Mouse (Mus musculus): ENCODE data around the gene Lilra5.
"Not testable (repeated sequence)": the region's sequence is repeated elsewhere in the genome, so short reads cannot be mapped to it uniquely, and the experiment has no call there.

The Lilra5 gene

DNA sequence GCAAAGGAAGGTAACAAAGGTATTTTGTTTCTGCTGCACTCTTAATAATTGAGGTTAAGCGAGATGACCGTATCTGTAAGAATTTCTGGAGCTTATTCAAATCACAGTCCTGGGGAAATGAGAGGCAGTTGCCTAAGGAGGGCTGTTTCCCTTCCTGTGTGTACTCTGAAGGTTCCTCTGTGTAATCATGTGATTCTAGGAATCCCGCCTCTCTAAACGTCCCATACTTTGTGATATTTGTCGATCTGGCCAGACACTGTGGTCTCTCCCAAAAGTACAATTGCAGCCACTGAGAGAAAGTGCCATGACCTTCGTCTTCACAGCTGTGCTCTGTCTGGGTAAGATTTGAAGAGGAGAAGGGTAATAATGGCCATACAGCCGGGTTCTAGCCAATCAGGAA, at the start of gene Lilra5:
TSS of gene Lilra5 (plus strand) at position 301 of the 400 bp plus-strand sequence.
- DNase-seq, result no peak

DNA sequence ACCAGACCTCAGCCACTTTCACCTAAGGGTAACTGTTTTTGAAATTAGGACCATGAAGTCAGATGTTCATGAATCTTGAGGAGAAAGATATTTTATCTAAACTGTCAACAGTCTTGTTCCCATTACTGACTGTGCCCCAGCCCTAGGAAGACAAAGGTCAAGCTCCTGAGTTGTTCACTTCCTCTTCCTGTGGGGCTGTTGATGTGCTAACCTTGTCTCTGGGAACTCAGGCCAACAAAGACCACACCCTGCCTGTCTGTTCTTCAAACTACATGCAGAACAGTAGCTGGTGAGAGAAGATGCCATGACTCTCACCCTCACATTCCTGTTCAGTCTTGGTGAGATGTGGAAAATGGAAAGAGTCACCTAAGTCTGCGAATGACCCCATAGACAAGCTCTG, 30.4 kb upstream of the Lilra5 start:
- DNase-seq, result peak in 1 of 2 experiments; percentile 22

DNA sequence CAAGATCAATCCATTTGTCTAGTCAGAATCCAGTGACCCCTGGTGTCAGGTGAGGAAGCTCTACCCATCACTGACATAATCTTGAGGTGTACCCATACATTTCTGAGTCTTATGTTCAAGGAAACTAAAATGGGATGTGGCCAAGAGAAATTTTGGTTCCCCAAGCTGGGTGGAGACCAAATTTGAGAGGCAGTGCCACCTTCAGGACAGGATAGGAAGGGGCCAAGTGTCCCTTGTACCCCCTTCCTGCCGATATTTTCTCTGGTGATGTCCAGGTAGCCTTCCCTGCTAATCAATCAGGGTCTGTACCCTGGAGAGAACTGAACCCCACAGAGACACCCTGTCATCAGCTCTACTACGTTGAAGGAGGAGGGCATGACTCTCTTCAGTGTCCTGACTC, 28.9 kb upstream of the Lilra5 start:
- peak in 1 of 2 experiments; percentile 9 for DNase-seq

DNA sequence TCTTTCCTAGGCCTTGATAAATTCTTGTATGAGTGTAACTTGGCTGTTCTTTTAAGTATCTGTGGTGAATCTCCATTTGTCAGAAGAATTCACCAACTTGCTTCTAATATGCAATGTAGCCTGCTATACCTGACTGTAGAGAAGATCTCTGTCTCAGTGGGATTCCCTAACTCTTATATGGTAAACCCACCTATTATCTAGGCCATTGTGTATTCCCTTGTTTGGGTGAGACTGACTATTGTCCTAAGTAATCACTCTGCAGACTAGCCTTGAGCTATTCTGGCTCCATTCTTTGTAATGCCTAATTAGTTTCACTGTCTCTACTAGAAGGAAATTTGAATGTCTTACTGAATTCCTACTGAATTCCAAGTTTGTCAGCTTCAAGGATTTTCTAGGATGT, 24.1 kb upstream of the Lilra5 start:
- DNase-seq, result not testable (repeated sequence)

DNA sequence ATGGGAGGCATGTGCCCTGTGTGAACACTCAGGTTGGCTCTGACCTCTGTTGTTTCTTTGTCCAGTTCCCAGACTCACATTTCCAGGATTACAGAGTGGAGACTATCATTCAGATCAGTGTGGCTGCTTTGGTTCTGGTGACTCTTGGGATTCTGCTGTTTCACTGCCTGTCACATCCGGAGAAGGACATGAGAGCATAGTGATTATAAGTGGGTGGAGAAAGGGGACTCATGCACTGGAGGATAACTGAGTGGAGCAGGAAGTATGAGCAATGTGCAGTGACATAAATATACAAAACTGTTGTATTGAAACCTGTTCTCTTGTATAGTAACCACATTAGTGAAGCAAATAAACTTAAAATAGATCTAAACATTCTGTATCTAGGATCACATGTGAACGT, 22.2 kb upstream of the Lilra5 start:
- no peak for DNase-seq

DNA sequence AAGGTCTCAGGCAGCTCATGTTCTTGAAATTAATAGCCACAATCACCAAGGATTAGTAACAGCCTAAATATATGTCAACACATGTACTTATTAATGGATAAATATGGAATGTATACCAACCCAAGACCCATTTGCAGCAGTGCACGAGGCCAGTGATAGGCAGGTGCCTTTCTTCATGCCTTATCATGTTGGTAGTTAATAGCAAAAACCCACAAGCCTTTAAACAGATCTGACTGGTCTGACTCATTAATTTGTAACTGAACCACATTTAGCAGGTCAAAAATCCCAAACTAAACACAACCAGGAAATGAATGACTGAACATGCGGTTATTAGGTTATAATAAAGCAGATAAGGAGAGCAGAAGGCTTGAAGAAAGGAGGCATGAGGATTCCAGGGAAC, 21.7 kb upstream of the Lilra5 start:
- no peak for DNase-seq

DNA sequence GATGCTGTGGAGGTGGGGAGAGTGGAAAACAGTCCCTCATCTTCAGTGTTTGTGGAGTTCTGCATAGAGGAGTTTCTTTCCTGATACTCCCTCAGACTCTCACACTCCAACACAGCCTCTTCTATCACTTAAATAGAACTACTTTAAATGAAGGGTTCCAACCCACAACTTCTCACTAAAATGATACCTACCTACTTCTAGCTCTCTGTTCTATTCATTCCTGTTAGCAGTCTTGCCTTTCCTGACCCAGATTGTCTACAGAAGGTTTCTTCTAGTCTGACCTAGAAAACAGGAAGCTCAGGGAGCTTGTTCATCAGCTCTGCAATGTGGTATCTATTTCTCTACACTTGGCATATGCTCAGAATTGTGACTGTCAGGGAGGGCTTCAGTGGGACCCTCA, 2.0 kb upstream of the Lilra5 start:
- no peak for DNase-seq

DNA sequence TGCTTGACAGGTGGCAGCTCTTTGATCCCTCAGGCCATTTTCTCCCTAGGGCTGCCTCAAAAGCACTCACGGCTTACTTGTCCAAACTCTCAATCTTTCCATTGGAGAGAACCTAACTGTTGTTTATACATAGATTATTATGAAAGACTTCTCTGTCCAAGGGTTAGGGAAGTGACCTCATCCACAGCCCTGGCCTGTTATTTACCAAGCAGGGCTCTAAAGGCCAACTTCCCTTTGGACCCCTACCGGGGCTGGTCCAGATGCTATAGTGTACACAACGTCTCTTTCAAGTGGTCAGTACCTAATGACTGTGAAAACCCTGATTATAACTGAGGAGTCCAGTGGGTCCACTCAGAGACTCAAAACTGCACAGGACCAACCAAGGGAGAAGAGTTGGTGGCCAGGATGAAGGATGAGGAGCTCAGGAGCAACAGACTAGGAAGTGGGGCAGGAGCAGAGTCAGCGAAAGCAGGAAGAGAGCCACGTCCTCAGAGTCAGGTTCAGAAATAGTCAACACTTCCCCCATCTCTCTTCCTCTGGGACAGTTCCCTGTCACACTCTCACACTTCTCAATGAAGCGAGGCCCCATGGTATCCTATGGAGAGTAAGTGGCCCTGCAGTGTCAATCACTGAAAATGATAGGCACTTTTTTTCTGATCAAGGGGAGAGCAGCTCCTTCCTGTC, 1.6 kb downstream of the Lilra5 start:
- DNase-seq, result peak; percentile 23 to 29

DNA sequence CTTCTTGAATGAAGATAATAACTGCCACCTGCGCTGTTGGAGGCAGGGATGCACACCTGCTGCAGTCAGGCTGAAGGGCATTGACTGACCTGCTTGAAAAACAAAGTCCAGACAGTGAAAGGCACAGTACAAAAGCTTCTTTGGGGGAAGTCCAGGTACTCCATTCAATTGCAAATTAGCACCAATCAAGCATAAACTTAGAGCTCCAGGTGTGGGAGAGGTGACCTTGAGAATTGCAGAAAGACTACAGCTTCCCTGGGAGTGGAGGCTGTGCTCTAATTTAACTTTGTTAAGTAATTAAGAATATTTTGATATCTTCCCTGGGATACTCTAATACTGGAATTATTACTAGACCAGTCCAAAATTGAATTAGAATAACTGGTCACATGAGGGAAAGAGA, 13.7 kb downstream of the Lilra5 start:
- not testable (repeated sequence) for DNase-seq

DNA sequence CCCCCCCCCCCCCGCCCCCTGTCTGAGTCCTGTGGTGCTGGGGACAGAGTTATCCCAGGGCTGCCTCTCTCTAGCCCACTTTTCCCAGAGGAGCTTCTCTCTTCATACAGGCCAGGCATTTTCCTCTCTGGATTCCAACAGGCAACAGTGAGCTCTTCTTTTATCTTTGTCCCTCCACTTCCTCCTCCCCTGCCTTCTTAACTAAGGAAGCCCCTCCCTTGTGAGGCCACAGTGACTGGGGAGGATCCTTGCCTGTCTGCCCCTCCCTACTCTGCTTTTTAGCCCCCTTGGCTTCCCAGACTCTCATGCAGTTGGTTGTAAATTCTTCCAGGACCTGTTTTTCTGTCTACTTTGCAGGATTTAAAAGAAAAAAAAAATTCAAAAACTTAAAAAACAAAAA, 18.5 kb downstream of the Lilra5 start:
- not testable (repeated sequence) for DNase-seq

DNA sequence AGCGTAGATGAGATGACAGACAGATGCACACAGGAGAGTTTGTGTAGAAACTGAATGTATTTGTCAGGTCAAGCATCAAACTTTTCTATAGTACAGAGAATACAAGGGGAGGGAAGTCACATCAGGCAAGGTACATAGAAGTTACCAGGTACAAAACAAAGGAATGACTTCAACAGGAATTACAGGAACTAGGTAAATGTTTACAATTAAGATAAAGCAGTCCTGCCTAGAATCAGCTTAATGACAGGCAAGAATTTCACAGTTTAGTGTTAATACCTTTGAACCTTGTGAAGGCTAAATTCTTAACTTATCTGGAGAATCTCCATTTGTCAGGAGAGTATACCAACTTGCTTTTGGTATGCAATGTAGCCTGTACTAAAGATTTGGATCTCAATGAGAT, 23.0 kb downstream of the Lilra5 start:
- DNase-seq, result not testable (repeated sequence)

DNA sequence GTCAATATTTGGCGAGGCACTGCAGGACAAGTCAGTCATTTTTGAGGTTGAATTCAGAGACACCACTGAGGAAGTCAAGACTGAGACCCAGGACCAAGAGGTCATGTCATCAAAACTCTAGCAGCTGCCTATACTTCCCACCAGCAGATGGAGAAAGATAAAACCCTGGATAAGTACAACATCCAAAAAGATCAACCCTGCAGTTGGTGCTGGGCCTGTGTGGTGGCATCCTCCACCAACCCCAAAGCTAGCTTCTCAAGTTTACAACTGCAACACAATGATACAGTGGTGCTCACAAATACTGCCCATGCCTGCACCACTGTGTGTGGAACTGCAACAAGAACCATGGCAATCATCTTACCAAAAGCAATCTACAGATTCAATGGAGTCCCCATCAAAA, 34.6 kb downstream of the Lilra5 start:
- DNase-seq, result not testable (repeated sequence)

DNA sequence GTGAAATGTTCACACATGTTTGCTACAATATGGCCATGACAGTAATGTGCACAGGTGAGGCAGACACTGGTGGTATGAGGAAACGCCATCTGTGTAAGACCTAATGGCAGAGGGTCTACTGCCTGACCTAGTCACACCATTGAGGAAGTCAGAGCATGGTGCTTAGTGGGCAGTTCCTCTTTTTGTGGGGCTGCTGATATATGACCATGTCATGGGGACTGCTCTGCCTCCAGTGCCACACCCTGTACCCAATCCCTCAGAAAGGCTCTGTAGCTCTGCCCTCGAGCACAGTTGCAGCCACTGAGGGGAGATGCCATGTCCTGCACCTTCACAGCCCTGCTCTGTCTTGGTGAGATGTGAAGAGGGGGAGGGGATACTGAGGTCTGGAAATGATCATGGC, 36.3 kb downstream of the Lilra5 start:
- peak; percentile 28 to 29 for DNase-seq

DNA sequence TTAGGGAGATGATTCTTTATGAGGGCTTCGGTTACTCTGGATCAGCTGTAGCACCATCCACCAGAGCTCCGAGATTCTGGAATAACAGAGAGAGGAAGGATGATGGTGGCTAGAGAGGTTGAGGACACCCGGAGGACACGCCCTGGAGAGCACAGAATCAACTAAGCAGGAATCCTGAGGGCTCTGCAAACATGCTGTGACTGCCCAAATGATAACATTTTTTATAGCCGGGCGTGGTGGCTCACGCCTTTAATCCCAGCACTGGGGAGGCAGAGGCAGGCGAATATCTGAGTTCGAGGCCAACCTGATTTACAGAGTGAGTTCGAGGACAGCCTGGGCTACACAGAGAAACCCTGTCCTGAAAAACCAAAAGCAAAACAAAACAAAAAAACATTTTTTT, 37.9 kb downstream of the Lilra5 start:
- not testable (repeated sequence) for DNase-seq

DNA sequence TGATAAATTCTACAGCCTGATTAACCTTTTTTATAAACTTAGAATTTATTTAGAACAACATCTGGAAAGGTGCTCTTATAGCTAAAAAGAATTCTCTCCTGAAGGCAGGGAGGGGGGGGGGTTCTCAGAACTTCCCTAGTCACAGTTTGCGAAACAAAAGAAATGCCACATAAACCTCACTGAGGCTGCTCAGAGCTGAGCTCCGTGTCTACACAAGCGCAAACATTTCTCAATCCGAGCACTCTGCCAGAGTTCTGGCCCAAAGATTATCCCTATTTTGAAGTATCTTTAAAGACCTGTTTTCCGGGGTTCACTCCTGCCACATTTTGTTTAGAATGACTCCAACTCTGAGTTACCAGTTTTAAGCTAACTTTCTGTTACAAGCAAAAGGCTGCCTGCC, 55.1 kb downstream of the Lilra5 start:
- no peak for DNase-seq
